Mouse (Mus musculus) forebrain, embryonic 16.5 days (tissue): ENCODE results near the gene Arhgef3. TPM values are rescaled to one million over a fixed set of nuclear protein-coding genes. Genes with fewer than 3 reads are reported as not detected.
A peak's percentile ranks its signal among the peaks of the same experiment; 100 is the strongest.

Source experiments
- ATAC-seq: fragments of 200-750 bp; cut with Nextera tagmentation; 2 replicates; pipeline ENCODE4 v1.8.0; 2017; ENCODE audit warnings: mild to moderate bottlenecking, moderate library complexity
- H3K27ac ChIP-seq: fragments of 300-500 bp; sonication (generic); 2 replicates; pipeline ENCODE4 v1.5.1; 2014; ENCODE audit warnings: low read length, control low read depth
- H3K27me3 ChIP-seq: fragments of 300-500 bp; sonication (generic); replicated peaks from 2 replicates; pipeline ENCODE4 v1.6.1; 2014; ENCODE audit warnings: low read length; ENCODE audit not compliant: control insufficient read depth, insufficient read depth
- H3K36me3 ChIP-seq: fragments of 300-500 bp; sonication (generic); 2 replicates; pipeline ENCODE4 v1.6.1; 2014; ENCODE audit not compliant: control insufficient read depth, insufficient read depth
- H3K4me1 ChIP-seq: fragments of 300-500 bp; sonication (generic); replicated peaks from 2 replicates; pipeline ENCODE4 v1.6.1; 2014; ENCODE audit warnings: low read length; ENCODE audit not compliant: control insufficient read depth, insufficient read depth
- H3K4me2 ChIP-seq: fragments of 300-500 bp; sonication (generic); 2 replicates; pipeline ENCODE4 v1.6.1; 2014; ENCODE audit warnings: mild to moderate bottlenecking, low read length, control low read depth
- H3K4me3 ChIP-seq: fragments of 300-500 bp; sonication (generic); replicated peaks from 2 replicates; pipeline ENCODE4 v1.5.1; 2014; ENCODE audit warnings: mild to moderate bottlenecking, low read length, control low read depth
- H3K9ac ChIP-seq: fragments of 300-500 bp; sonication (generic); replicated peaks from 2 replicates; pipeline ENCODE4 v1.6.1; 2014; ENCODE audit warnings: low read depth, low read length, control low read depth
- H3K9me3 ChIP-seq: fragments of 300-500 bp; sonication (generic); 2 replicates; pipeline ENCODE4 v1.6.1; 2016; ENCODE audit warnings: low read length; ENCODE audit not compliant: control insufficient read depth
- WGBS: fragments of 180-500 bp; shearing (Covaris S2); extraction: QIAGEN DNeasy Blood & Tissue Kit; methylation state at CpG from one replicate; pipeline ENCODE4 v1.1.7; 2014; 5-methylcytosine and 5-hydroxymethylcytosine counted together
- polyA plus RNA-seq: library from polyadenylated mRNA; unstranded; fragments of >200 nt; fragmentation: Nextera tagmentation; extraction: Ambion mirVana; gene quantifications from 2 replicates; pipeline ENCODE4 v1.2.1, GENCODE M21; 2015

Arhgef3 gene
- polyA plus RNA-seq, 1 experiment from 2014 or later: 5.1 TPM

DNA sequence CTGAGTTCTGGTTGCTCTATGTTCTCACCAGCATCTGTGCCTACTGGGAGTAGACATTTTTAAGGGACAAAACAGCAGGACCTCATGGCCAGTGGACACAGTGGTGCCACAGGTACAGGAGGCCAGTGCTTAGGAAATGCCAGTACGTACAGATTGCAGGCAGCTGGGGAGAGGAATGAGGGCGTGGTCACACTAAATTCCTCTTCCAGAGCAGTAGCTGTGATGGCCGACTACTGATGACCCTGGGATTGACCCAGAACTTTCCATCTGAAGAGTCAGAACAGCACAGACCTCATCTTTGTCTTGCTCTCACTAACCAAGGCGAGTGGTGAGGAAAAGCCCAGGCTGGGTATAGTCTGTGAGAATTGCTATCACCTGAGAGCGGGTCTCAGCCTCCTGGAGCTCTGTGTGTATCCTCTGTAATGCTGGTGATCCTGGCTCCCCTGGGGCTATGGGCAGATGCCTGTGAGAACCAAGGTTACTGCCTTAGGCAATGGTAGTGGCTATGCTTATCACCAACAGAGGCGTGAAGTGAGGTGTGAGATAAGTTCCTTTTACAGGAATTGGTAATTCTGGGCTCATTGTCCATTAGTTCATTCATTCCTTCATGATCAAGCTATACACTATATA, 35.4 kb downstream of the Arhgef3 start:
- no peaks in the 10 kb centered on the region for H3K9me3 ChIP-seq
- no peaks in the 10 kb centered on the region for H3K27me3 ChIP-seq
- no peaks in the 10 kb centered on the region for H3K4me1 ChIP-seq
- H3K4me2 ChIP-seq: no peak overlapping the region
- no peak overlapping the region for H3K27ac ChIP-seq
- H3K9ac ChIP-seq: no peak overlapping the region
- WGBS: 82% methylated on average over 6 of the region's 6 CpGs
- no peak for ATAC-seq
- H3K36me3 ChIP-seq: no peaks in the 10 kb centered on the region
- H3K4me3 ChIP-seq: no peak overlapping the region

DNA sequence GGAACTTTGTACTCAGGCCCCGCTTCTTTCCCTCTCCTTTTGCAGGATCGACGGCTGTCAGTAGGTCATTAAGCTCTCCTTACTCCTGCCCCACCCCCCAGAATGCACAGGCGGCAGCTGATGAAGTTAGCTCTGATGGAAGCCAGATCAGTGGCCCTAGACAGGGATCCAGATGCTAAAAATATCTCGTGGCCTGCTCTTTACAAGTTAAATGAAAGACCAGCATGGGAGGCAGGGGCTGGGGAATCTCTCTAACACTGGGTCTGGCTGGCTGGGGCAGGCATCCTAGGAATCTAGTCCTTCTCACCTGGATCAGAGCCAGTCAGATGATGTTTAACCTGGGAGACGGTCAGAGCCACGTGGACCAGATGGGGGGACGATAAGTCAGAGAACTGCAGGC, 36.7 kb downstream of the Arhgef3 start:
- Histone ChIP-seq H3K4me1 (no peaks in the 10 kb centered on the region), H3K4me3 (no peak overlapping the region), H3K9ac (no peak overlapping the region), H3K4me2 (no peak overlapping the region), H3K36me3 (no peaks in the 10 kb centered on the region), H3K27me3 (no peaks in the 10 kb centered on the region), H3K9me3 (no peaks in the 10 kb centered on the region), H3K27ac (no peak overlapping the region)
- ATAC-seq: no peak
- WGBS: 55% methylated on average over 8 of the region's 8 CpGs

DNA sequence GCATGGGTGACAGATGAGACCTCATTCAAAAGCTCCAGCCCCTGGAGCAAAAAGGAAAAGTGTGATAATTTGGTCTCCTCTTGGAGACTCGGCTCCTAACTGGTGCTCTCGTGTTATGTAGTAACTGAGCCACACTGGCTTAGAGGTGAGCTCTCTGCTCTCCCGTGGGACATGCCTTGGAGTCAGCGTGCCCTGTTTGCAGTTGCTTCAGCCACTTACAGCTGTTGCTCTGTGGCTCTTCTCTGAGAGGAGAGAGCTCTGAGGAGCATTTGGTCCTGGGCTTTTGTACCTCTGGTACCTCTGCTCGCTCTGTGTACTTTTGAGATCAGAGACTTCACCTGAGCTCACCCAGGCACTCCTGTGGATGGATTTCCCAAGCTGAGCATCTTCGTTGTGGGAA, 40.4 kb downstream of the Arhgef3 start:
- WGBS: 81% methylated on average over 6 of the region's 6 CpGs
- no peak overlapping the region for H3K4me2 ChIP-seq
- no peaks in the 10 kb centered on the region for H3K27me3 ChIP-seq
- no peak for ATAC-seq
- H3K4me1 ChIP-seq: no peaks in the 10 kb centered on the region
- no peak overlapping the region for H3K9ac ChIP-seq
- H3K27ac ChIP-seq: no peak overlapping the region
- H3K9me3 ChIP-seq: no peaks in the 10 kb centered on the region
- no peak overlapping the region for H3K4me3 ChIP-seq
- H3K36me3 ChIP-seq: no peaks in the 10 kb centered on the region

DNA sequence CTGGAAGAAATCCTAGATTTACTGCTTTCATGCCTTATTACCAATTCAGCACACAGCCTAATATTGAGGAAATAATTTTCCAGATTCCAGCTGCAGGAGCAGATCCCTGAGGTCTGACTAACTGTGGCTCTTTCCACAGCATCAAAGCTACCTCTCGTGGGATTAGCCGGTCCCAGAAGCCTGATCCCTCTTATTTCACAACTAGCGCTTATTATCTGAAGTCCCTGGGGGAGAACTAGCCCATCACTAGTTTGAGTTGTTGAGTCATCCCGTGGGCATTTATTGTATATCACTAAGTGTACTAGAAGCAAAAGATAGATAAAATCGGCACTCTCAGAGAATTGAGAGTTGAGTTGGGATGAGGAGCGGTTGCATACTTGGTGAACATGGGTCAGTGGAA, 41.3 kb downstream of the Arhgef3 start:
- Histone ChIP-seq H3K4me3 (no peak overlapping the region), H3K4me2 (no peak overlapping the region), H3K36me3 (no peaks in the 10 kb centered on the region), H3K27me3 (no peaks in the 10 kb centered on the region), H3K9ac (no peak overlapping the region), H3K9me3 (no peaks in the 10 kb centered on the region), H3K27ac (no peak overlapping the region), H3K4me1 (no peaks in the 10 kb centered on the region)
- WGBS: 80% methylated on average over 6 of the region's 6 CpGs
- no peak for ATAC-seq

DNA sequence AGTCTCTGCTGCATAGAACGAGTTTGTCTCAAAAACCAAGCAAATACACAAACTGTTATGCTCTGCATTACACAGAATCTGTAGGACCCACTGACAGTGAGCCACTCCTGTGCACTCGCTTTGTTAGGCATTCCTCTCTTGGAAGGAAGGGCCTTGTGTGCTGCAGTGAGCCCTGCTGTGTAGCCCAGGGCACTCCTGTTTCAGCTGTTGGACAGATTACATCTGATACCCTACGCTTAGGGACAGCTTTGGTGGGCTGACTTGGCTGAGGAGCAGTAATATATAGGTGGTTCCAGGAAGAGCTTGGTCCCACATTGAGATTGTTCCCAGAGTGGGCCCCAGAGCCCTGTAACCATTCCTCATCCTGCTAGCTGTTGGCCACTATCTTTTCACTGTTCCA, 43.4 kb downstream of the Arhgef3 start:
- H3K27me3 ChIP-seq: no peaks in the 10 kb centered on the region
- H3K9ac ChIP-seq: no peak overlapping the region
- 85% methylated on average over 3 of the region's 3 CpGs for WGBS
- no peaks in the 10 kb centered on the region for H3K9me3 ChIP-seq
- no peak for ATAC-seq
- H3K27ac ChIP-seq: no peak overlapping the region
- no peaks in the 10 kb centered on the region for H3K36me3 ChIP-seq
- H3K4me2 ChIP-seq: no peak overlapping the region
- no peak overlapping the region for H3K4me3 ChIP-seq
- no peaks in the 10 kb centered on the region for H3K4me1 ChIP-seq

DNA sequence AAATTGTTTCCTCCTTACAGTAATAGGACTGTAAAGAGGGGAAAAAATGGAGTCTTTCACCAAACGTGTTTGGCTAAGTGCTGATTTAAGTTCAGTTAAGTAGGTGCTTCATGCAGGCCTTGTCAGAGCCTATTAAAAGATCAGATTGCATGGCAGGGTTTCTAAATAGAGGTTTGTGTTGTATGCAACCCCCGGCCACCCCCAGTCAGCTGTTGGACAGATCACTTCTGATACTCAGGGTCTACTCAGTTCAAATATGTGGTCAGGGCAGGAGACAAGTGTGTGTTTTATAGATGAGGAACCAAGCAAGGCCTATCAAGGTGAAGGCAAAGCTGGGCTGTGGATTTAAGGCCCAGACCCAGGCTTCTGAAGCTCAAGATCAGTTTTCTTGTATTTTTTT, 44.1 kb downstream of the Arhgef3 start:
- Histone ChIP-seq H3K4me2 (no peak overlapping the region), H3K27me3 (no peaks in the 10 kb centered on the region), H3K4me3 (no peak overlapping the region), H3K27ac (no peak overlapping the region), H3K36me3 (no peaks in the 10 kb centered on the region), H3K9ac (no peak overlapping the region), H3K9me3 (no peaks in the 10 kb centered on the region), H3K4me1 (no peaks in the 10 kb centered on the region)
- no peak for ATAC-seq
- WGBS: 63% methylated on average over 2 of the region's 2 CpGs

DNA sequence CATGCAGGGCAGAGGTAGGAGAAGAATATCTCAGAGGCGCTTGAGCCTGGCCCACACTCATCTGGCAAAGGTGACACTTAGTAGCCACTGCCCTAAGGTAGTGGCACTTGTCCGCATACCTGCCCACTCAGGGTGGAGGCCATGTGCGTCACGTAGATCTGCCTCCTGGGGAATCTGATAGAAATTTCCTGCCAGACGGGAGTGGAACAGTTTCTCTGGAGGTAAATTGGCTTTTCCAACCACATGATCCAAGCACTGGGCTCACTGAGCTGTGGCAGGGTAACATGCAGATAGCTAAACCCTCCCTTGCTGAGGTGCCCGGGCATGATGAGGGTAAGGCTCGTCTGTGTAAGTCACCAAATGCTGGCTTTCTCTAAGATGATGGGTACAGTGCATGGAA, 46.1 kb downstream of the Arhgef3 start:
- H3K4me2 ChIP-seq: no peak overlapping the region
- no peaks in the 10 kb centered on the region for H3K27me3 ChIP-seq
- H3K4me1 ChIP-seq: no peaks in the 10 kb centered on the region
- H3K4me3 ChIP-seq: no peak overlapping the region
- ATAC-seq: no peak
- WGBS: 91% methylated on average over 7 of the region's 7 CpGs
- H3K9me3 ChIP-seq: no peaks in the 10 kb centered on the region
- no peaks in the 10 kb centered on the region for H3K36me3 ChIP-seq
- H3K9ac ChIP-seq: no peak overlapping the region
- no peak overlapping the region for H3K27ac ChIP-seq

DNA sequence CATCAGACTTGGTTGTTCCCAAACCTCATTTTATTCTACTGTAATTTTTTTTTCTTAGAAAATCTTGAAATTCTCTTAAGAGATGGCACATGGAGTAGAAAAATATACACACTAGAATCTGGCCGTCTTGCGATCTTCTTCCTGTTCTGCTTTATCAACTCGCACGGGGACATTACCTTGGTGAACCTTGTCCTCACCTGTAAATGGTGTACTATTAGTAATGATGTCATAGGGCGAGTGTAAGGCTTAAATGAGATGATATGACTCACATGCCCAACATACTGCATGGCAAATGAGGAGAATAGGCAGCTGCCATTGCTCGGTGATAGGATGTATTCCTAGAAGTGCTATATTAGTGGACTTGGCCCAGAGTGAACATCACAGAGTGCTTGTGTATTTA, 49.9 kb downstream of the Arhgef3 start:
- Histone ChIP-seq H3K27ac (no peak overlapping the region), H3K36me3 (no peaks in the 10 kb centered on the region), H3K9me3 (no peaks in the 10 kb centered on the region), H3K9ac (no peak overlapping the region), H3K27me3 (no peaks in the 10 kb centered on the region), H3K4me3 (no peak overlapping the region), H3K4me1 (peaks cover 4% of the 10 kb centered on the region; the same call in 1 of the 2 replicates), H3K4me2 (no peak overlapping the region)
- WGBS: 92% methylated on average over 6 of the region's 6 CpGs
- ATAC-seq: no peak

DNA sequence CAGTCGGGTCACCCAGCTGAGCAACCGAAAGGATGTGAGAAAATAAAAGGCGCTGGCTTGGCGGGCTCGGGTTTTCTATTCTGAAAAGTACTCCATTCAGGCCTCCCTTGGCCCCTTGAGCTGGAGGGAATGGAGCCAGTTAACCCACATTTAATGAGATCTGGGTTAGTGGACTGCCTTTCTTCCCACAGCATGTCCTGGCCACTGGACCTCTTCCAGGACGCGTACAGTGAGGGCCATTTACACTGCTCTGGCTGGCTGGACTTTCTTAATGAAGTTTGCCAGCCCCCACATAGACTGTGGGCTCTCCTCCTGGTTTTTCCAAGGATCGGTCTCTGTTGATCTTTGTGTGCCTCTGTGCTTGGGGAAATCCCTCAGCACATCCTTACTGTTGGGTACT, 52.1 kb downstream of the Arhgef3 start:
- Histone ChIP-seq H3K9me3 (no peaks in the 10 kb centered on the region), H3K9ac (no peak overlapping the region), H3K27ac (peak overlapping the region; percentile 56; the same call in 1 of the 2 replicates), H3K27me3 (no peaks in the 10 kb centered on the region), H3K36me3 (no peaks in the 10 kb centered on the region), H3K4me2 (no peak overlapping the region), H3K4me1 (peaks cover 4% of the 10 kb centered on the region; the same call in 1 of the 2 replicates), H3K4me3 (no peak overlapping the region)
- 18% methylated on average over 8 of the region's 8 CpGs for WGBS
- ATAC-seq: peak; percentile 96

DNA sequence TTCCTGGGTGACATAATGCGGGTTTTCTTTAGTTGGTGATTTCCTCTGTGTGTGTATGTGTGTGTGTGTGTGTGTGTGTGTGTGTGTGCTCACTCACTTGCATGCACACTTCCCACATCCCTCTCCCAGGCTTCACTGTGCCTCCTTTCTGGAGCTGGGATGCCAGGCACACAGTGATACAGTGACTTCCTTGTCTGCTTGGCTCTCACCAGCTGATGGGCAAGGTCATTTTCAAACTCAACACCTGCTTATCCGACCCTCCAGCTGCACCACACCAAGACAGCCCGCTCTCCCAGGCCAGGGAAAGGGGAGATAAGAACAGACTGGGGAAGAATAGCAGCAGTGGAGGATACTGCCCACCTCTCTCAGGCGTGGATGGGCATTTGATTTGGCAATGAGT, 52.5 kb downstream of the Arhgef3 start:
- H3K4me2 ChIP-seq: no peak overlapping the region
- peak overlapping the region; percentile 73 for H3K27ac ChIP-seq
- peak; percentile 86 for ATAC-seq
- H3K9me3 ChIP-seq: no peaks in the 10 kb centered on the region
- H3K27me3 ChIP-seq: no peaks in the 10 kb centered on the region
- H3K4me1 ChIP-seq: peaks cover 4% of the 10 kb centered on the region; the same call in 1 of the 2 replicates
- no peak overlapping the region for H3K9ac ChIP-seq
- WGBS: 47% methylated on average over 4 of the region's 4 CpGs
- H3K36me3 ChIP-seq: no peaks in the 10 kb centered on the region
- no peak overlapping the region for H3K4me3 ChIP-seq
